Mouse (Mus musculus) spleen, postnatal 4 days (tissue): ENCODE measurements around the gene Hmga1b.
"Not testable (repeated sequence)": the region's sequence is repeated elsewhere in the genome, so short reads cannot be mapped to it uniquely, and the experiment has no call there.

Experiments
- DNase-seq, 2 experiments: peaks; one replicate each; pipeline ENCODE4 v3.0.0; 2022; ENCODE audit warnings: low spot score in 2 of 2

Hmga1b gene

DNA sequence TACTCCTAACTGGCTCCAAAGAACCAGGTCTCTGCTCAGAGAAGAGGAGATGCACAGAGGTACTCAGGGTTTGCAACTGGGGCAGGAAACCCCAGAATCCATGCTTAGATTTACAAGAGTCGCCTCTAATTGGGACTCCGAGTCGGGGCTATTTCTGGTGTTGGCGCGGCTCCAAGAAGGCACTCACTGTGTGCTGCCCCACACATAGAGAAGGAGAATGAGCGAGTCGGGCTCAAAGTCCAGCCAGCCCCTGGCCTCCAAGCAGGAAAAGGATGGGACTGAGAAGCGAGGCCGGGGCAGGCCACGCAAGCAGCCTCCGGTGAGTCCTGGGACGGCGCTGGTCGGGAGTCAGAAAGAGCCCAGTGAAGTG lies at the start of gene Hmga1b:
TSS of gene Hmga1b (plus strand) at position 123 of the 370 bp plus-strand sequence.
- DNase-seq, result not testable (repeated sequence)

DNA sequence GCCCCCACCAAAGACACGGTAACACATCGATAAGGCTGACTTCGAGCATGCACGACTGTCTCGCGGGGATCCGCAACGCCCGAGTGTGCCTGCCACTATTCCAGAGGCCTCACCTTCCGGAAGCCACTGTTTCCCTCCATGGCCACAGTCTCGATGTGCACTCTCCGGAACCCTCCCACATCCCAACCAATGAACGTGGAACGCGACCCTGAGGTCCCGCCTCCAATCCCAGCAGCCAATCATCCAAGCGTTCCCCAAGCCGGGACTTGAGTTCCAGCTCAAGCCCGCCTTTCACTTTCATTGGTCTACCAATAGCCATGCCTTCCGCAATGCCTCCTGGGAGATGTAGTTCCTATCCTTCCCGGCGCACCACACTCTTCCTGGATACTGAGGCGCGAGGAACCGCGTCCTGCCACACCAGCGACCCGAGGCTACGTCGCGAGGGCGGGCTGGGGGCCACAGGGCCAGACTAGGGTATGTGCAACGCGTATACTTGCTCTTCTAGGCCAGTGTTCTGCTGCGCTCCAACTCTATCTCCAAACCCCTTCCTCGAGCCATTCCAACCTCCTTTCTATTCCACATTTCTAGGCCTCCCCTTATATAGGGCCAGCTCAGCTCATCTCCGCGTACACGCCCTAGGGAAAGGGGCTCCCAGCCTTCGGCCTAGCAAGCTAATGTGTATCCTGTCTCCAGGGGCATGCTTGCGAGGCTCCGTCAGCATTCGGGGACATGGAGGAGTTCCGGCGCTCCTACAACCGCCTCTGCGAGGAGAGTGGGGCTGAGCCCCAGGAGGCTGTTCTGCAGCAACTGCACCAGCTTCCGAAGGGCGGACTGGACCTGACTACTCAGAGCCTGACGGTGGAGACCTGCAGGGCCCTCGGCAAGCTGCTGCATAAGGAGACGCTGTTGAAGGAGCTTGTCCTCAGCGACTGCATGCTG lies 48.7 kb upstream of the Hmga1b start, which contains the start of the genes Cenpx and Lrrc45:
TSS of gene Cenpx (minus strand) at position 159 of the 939 bp plus-strand sequence.
TSS of gene Lrrc45 (plus strand) at position 346 of the 939 bp plus-strand sequence.
- DNase-seq, result peak; percentile 95 to 96

GRCm38 (mm10) chr11:120714546-120714945 lies 48.0 kb upstream of the Hmga1b start:
- DNase-seq, result no peak

GRCm38 (mm10) chr11:120715131-120715530 lies 47.5 kb upstream of the Hmga1b start:
- no peak for DNase-seq

- DNase-seq, result no peak
These were observed 43.4 kb upstream of the Hmga1b start for GRCm38 (mm10) chr11:120719242-120719641.

DNA sequence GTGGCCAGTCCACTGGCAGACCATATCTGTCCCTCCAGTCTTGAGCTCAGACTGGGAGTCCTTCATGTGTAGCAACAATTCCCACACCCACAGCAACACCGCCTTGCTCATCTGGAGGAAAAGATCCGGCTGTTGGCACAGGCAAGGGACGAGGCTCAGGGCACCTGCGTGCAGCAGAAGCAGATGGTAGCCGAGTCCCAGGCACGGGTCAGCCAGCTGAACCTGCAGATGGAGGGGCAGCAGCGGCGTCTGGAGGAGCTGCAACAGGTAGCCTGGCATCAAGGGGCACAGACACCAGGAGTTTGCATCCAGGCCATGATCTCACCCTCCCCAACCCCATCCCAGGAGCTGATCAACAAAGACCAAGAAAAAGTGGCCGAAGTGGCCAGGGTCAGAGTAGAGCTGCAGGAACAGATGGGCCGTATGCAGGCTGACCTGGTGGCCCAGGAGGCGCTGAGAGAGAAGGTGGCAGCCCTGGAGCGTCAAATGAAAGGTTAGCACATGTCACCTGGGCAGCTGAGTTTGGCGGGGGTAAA lies 42.7 kb upstream of the Hmga1b start:
- no peak for DNase-seq

- peak; percentile 89 to 98 for DNase-seq
These were observed 42.1 kb upstream of the Hmga1b start for GRCm38 (mm10) chr11:120720450-120720849.

GRCm38 (mm10) chr11:120721124-120722066 lies 41.2 kb upstream of the Hmga1b start, which contains the start of gene Rac3:
Gene Rac3, plus strand, starts transcription at chr11:120721470.
- DNase-seq, result peak in 1 of 2 experiments; percentile 70

DNA sequence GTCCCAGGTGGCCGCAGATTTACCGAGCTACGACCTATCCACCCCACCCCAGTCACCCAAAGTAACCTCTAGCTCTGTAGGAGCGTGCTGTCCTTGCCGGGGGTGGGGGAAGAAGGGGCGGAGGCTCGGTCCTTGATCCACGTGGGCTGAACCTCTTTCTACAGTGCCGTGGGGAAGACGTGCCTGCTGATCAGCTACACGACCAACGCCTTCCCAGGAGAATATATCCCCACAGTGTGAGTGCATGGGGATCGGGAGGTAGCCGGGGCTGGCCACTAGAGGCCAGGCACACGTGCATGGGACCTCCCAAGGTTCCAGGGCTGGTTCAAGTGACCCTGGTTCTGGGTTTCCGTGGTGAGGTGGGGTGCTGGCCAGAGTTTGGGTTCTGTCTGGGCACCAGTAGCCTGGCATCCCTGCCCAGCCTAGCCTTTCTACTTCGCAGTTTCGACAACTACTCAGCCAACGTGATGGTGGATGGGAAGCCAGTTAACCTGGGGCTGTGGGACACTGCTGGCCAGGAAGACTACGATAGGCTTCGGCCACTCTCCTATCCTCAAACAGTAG lies 40.4 kb upstream of the Hmga1b start:
- DNase-seq, result no peak

- DNase-seq, result peak in 1 of 2 experiments; percentile 63
These were observed 39.7 kb upstream of the Hmga1b start for GRCm38 (mm10) chr11:120722761-120723382.

GRCm38 (mm10) chr11:120723509-120723908 lies 39.1 kb upstream of the Hmga1b start:
- DNase-seq, result peak in 1 of 2 experiments; percentile 56

- DNase-seq, result no peak
These were observed 36.1 kb upstream of the Hmga1b start for GRCm38 (mm10) chr11:120726243-120727168.

DNA sequence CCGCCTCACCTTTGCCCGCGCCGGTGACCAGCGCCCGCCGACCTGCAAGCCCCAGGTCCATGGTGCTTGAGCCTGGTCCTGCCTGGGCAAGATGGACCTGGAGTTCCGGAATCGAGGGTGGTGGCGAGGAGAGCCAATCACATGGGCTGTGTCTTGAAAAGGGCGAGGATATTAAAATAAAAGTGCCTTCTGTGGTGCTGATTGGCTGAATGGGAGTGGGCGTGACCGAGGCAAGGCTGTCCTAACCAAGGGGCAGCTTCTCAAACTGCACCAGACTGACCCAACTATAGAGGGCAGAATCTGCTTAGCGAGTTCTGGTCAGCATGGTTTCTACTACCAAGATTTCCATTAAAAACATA lies 35.4 kb upstream of the Hmga1b start, which contains the start of gene Dcxr:
TSS of gene Dcxr (minus strand) at position 113 of the 359 bp plus-strand sequence.
- peak; percentile 77 to 81 for DNase-seq

DNA sequence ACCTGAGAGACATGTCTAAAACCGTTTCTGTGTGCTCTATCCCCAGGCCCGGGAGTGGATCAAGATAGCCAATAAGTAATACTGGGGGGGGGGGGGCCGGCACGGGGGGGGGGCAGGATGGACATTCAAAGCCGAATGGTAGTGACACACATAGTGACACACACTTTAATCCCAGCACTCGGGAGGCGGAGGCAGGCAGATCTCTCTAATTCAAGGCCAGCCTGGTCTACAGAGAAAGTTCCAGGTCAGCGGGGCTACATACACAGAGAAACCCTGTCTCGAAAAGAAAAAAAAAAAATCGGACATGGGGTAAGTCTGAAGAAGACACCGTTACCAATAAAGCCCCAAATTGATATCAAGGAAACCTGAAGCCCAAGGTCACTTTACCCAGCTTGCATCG lies 35.0 kb upstream of the Hmga1b start:
- no peak for DNase-seq

DNA sequence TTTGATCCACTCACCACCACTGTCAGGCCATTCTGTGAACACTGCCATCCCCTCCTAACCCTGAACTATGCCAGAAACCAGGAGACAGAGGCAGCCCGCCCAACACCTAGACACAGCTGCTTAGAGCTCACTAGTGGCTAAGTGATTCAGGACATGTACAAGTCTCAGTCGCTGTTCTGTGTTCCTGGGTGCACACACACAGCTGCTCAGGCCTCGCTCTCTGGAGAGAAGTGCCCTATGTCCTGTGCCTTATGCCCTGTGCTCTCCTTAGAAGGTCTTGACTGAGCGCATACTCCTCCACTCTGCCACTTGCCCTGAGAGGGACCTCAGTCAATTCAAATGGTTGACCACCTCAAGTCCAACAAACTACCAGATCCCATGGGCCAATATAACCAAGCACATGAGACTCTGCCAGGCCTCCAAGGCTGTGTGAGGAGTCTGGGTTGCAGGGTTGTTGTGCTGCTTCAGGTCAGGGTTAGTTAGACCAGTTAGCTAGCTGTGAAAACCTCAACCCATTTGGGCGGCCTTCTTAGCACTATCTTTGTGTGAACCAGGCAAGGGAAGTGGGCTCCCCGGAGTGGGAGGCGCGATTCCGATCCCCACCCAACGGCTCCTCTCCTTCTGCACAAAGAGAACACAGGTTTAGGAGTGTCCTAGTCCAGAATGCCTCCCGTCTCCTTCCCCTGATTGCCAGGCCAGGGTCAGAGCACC lies 33.9 kb upstream of the Hmga1b start:
- DNase-seq, result no peak

- peak in 1 of 2 experiments; percentile 47 for DNase-seq
These were observed 33.1 kb upstream of the Hmga1b start for GRCm38 (mm10) chr11:120729432-120730050.

- DNase-seq, result peak in 1 of 2 experiments; percentile 57
These were observed 32.2 kb upstream of the Hmga1b start for GRCm38 (mm10) chr11:120730331-120730870.

DNA sequence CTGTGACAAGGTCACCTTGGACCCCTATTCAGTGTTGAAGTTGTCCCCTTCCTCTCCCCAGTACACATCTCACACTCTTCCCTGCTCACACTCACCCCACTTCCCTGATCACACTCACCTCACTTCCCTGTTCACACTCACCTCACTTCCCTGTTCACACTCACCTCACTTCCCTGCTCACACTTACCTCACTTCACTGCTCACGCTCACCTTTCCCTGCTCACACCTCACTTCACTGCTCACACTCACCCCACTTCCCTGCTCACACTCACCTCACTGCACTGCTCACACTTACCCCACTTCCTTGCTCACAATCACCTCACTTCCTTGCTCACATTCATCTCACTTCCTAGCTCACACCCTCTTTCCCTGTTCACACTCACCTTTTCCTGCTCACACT lies 31.2 kb upstream of the Hmga1b start:
- peak in 1 of 2 experiments; percentile 44 for DNase-seq
